Mouse (Mus musculus) olfactory bulb, adult 2 months (tissue): Measurements from ENCODE around the gene App.

ENCODE experiments used
- CTCF ChIP-seq: fragments of 200-500 bp; IDR thresholded peaks from 2 replicates; pipeline ENCODE4 v1.5.1; 2012; ENCODE audit warnings: low read depth, mild to moderate bottlenecking, low read length, moderate library complexity; ENCODE audit not compliant: insufficient read depth
- POLR2A ChIP-seq: fragments of 200-500 bp; IDR thresholded peaks from 2 replicates; pipeline ENCODE4 v1.6.1; 2012; ENCODE audit warnings: mild to moderate bottlenecking, low read depth, low read length, moderate library complexity; ENCODE audit not compliant: insufficient read depth

DNA sequence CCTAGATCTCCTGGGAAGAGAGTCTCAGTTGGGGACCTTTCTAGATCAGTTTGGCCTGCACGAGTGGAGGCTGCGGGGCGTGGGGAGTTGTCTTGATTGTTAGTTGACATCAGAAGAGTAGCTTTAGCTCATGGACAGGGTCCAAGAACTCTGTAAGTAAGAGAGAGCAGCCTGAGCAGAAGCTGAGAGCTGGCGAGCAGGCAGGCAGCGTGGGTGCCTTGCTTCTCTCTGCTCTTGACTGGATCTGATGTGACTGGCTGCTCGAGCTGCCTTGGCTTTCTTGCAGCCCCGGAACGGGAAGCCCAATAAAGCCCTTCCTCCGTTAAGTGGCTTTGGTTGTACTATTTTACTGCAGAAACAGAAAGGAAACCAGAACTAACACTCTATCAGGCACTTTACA, 42.3 kb upstream of the App start:
- TF ChIP-seq POLR2A (no peak), CTCF (no peak)
